Mouse (Mus musculus) monocyte, adult 2 months (primary cell): ENCODE data around the gene Tmem30c.
"Not testable (repeated sequence)": the region's sequence is repeated elsewhere in the genome, so short reads cannot be mapped to it uniquely, and the experiment has no call there.

ENCODE experiments used
- DNase-seq, 2 experiments: peaks; one replicate each; pipeline ENCODE4 v3.0.0; 2022; ENCODE audit warnings: low spot score in 2 of 2, low read depth in 1 of 2

The Tmem30c gene

DNA sequence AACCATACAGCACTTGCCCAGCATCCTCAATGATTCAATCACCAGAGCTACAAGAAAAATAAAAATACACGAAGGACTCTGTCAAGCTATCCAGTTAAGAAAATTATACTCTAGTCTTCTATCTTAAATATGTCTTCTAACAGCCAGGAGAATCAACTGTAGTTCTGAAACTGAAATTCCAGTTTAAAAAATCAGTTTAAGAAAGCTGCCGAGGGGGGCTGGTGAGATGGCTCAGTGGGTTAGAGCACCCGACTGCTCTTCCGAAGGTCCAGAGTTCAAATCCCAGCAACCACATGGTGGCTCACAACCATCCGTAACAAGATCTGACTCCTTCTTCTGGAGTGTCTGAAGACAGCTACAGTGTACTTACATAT is 60.7 kb downstream of the Tmem30c start:
- DNase-seq, result not testable (repeated sequence)

DNA sequence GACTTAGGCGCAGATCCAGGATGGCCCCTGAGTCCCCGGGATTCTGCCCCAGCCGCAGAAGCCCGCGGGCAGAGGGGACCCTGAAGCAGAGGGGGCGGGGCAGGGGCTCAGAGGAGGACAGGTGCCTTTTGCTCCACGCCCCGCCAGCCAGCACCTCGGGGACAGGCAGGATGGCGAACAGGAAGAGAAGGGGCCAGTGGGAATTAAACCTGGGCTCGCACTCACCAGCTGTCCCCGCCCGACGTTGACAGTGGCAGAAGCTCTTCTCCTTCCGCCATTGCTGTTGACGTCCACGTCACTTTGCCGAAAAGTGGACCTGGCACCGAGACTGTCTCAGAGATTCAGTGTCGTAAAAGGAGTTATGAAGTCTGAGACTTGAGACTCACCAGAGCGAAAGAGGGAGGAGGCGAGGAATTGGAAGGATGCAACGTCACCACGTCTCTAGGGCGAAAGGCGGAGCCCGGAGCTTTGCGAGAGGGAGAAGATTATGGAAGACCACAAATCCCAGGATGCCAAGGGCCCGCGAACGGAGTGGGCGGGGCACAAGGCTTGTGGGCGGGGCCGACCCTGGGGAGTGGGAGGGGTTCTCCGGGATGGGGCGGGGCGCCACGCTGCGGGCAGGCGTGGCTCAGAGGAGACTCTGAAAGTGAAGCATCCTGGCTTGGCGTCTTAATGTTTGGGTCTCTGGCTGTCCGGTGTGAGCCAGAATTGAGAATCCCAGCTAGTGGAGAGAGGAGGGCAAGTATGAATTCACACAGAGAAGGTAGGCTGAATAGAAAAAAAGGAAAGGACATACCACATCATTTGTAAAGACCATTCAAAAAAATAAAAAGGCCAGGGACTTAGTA is 61.4 kb downstream of the Tmem30c start, which contains the start of gene Tbc1d23:
Gene Tbc1d23 (minus strand): TSS at position 416 of the 848 bp plus-strand sequence.
- DNase-seq, result peak; percentile 91 to 93

DNA sequence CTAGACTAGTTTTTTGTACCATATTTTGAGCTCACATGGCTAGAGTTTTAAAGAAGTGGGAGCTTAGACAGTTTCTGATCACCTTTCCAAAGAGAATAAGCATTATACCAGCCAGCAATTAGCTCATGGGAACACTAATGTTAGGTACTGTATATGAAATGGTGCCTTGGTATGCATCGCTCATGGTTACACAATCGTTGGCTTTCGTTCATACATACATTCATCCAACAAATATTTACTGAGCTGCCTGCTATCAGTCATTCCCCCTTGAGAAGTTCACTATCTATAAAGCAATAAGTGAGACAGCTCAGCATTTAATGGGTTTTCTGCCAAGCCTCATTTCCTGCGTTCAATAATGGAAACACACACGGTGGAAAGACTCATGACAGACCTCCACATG is 66.2 kb downstream of the Tmem30c start:
- no peak for DNase-seq

DNA sequence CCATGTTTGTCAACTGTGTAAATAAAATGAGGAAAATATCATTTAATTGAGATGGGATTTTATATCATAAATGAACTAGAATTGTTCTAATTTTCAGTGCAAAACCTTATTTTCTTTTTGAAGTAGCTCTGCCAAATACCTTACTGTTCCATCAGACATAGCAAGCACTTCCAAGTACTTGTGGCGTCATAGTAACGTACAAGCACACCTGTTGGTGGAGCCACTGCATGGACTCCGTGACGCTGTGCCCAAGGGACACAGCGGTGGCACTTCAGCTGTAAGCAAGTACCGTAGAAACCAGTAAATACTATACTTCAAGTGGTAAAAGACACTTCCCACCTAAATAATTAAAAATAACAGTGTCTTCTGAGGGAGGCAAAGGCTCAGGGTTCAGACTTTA is 72.3 kb downstream of the Tmem30c start:
- DNase-seq, result no peak
